Mouse (Mus musculus) midbrain, embryonic 14.5 days (tissue): ENCODE data around the gene Dlg2. TPM values are rescaled to one million over a fixed set of nuclear protein-coding genes. Genes with fewer than 3 reads are reported as not detected.

ENCODE experiments used
- ATAC-seq: fragments of 200-750 bp; cut with Nextera tagmentation; 2 replicates; pipeline ENCODE4 v1.8.0; 2017; ENCODE audit warnings: moderate number of reproducible peaks, moderate library complexity; ENCODE audit not compliant: low FRiP score, low TSS enrichment
- DNase-seq: peaks from one replicate; pipeline ENCODE4 v3.0.0-alpha.2; 2015
- H3K27ac ChIP-seq: fragments of 300-500 bp; sonication (generic); replicated peaks from 2 replicates; pipeline ENCODE4 v1.5.1; 2014; ENCODE audit warnings: mild to moderate bottlenecking, low read depth, low read length, moderate library complexity
- H3K27me3 ChIP-seq: fragments of 300-500 bp; sonication (generic); 2 replicates; pipeline ENCODE4 v1.6.1; 2014; ENCODE audit warnings: low read length, control low read depth, mixed read lengths; ENCODE audit not compliant: control insufficient read depth, insufficient read depth
- H3K36me3 ChIP-seq: fragments of 300-500 bp; sonication (generic); 2 replicates; pipeline ENCODE4 v1.6.1; 2014; ENCODE audit warnings: low read length, control low read depth; ENCODE audit not compliant: control insufficient read depth, insufficient read depth
- H3K4me1 ChIP-seq: fragments of 300-500 bp; sonication (generic); 2 replicates; pipeline ENCODE4 v1.6.1; 2014; ENCODE audit warnings: mild to moderate bottlenecking, antibody characterized with exemption, low read length, control low read depth; ENCODE audit not compliant: control insufficient read depth, insufficient read depth
- H3K4me2 ChIP-seq: fragments of 300-500 bp; sonication (generic); 2 replicates; pipeline ENCODE4 v1.6.1; 2014; ENCODE audit warnings: mild to moderate bottlenecking, low read length, moderate library complexity
- H3K4me3 ChIP-seq: fragments of 300-500 bp; sonication (generic); replicated peaks from 2 replicates; pipeline ENCODE4 v1.5.1; 2014; ENCODE audit warnings: low read depth, low read length
- H3K9ac ChIP-seq: fragments of 300-500 bp; sonication (generic); replicated peaks from 2 replicates; pipeline ENCODE4 v1.6.1; 2014; ENCODE audit warnings: mild to moderate bottlenecking, low read length, moderate library complexity
- H3K9me3 ChIP-seq: fragments of 300-500 bp; sonication (generic); 2 replicates; pipeline ENCODE4 v1.6.1; 2016; ENCODE audit warnings: low read length, control low read depth, mixed read lengths; ENCODE audit not compliant: control insufficient read depth
- WGBS: fragments of 180-500 bp; shearing (Covaris S2); extraction: QIAGEN DNeasy Blood & Tissue Kit; methylation state at CpG from one replicate; pipeline ENCODE4 v1.1.7; 2014; 5-methylcytosine and 5-hydroxymethylcytosine counted together
- polyA plus RNA-seq: library from polyadenylated mRNA; unstranded; fragments of >200 nt; fragmentation: Nextera tagmentation; extraction: Ambion mirVana; gene quantifications from 2 replicates; pipeline ENCODE4 v1.2.1, GENCODE M21; 2014

Dlg2 gene
- polyA plus RNA-seq, 1 experiment from 2014 or later = 19.3 TPM

DNA sequence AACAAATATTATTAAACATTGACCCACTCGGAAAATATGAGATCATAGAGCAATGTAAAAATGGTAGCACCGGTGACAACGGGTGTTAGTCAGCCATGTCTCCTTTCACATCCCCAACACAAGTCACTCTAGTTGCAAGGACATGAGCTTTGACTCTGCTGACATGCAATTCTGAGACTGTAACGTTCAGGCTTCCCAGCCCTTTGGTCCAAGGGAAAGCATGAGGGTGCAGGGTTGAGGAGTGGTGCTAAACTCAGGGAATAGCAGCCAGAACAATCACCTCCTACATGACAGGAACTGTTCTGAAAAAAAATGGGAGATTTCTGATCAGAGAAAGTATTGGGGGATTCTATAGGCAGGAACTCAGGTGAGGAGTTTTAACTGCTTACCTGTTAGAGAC, 1781.7 kb downstream of the Dlg2 start:
- H3K9ac ChIP-seq = no peak overlapping the region
- no peaks in the 10 kb centered on the region for H3K27me3 ChIP-seq
- ATAC-seq (no peak), DNase-seq (no peak)
- no peaks in the 10 kb centered on the region for H3K4me1 ChIP-seq
- 87% methylated on average over 4 of the region's 4 CpGs for WGBS
- no peaks in the 10 kb centered on the region for H3K36me3 ChIP-seq
- no peak overlapping the region for H3K4me2 ChIP-seq
- H3K4me3 ChIP-seq = no peak overlapping the region
- no peak overlapping the region for H3K27ac ChIP-seq
- H3K9me3 ChIP-seq = no peaks in the 10 kb centered on the region

GRCm38 (mm10) chr7:92258701-92259100, 1782.2 kb downstream of the Dlg2 start:
- H3K36me3 ChIP-seq = no peaks in the 10 kb centered on the region
- ATAC-seq (no peak), DNase-seq (no peak)
- no peak overlapping the region for H3K4me3 ChIP-seq
- H3K9me3 ChIP-seq = no peaks in the 10 kb centered on the region
- no peaks in the 10 kb centered on the region for H3K27me3 ChIP-seq
- H3K9ac ChIP-seq = no peak overlapping the region
- H3K4me2 ChIP-seq = no peak overlapping the region
- whole genome bisulfite sequencing = 64% methylated on average over 3 of the region's 3 CpGs
- H3K4me1 ChIP-seq = no peaks in the 10 kb centered on the region
- H3K27ac ChIP-seq = no peak overlapping the region

DNA sequence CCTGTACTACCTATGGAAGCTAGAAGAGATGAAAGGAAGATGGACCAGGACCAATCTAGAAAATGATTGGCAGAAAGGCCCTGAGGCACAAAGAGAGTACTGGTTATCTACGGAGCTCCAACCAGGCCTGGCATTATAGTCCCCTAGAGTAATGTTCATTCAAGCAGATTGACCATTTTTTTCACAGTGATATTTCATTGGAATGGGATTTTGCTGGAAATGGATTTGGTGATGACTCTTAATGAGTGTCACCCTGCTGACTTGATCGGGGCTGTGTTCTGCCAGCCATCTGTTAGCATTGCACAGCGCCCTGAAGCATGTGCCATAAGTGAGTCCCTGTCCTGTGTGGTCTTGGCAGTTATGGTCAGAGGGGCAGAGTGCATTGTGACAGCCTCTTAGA, 1787.9 kb downstream of the Dlg2 start:
- Histone ChIP-seq H3K27me3 (no peaks in the 10 kb centered on the region), H3K27ac (no peak overlapping the region), H3K4me3 (no peak overlapping the region), H3K4me1 (no peaks in the 10 kb centered on the region), H3K36me3 (no peaks in the 10 kb centered on the region), H3K4me2 (no peak overlapping the region), H3K9ac (no peak overlapping the region), H3K9me3 (no peaks in the 10 kb centered on the region)
- 55% methylated on average over 3 of the region's 3 CpGs for WGBS
- ATAC-seq (peak; percentile 46; the same call in 1 of the 2 replicates), DNase-seq (peak; percentile 9)

GRCm38 (mm10) chr7:92264964-92265363, 1788.5 kb downstream of the Dlg2 start:
- DNase-seq (no peak), ATAC-seq (no peak)
- Histone ChIP-seq H3K4me3 (no peak overlapping the region), H3K4me2 (no peak overlapping the region), H3K9ac (no peak overlapping the region), H3K9me3 (no peaks in the 10 kb centered on the region), H3K27me3 (no peaks in the 10 kb centered on the region), H3K36me3 (no peaks in the 10 kb centered on the region), H3K4me1 (no peaks in the 10 kb centered on the region), H3K27ac (no peak overlapping the region)

DNA sequence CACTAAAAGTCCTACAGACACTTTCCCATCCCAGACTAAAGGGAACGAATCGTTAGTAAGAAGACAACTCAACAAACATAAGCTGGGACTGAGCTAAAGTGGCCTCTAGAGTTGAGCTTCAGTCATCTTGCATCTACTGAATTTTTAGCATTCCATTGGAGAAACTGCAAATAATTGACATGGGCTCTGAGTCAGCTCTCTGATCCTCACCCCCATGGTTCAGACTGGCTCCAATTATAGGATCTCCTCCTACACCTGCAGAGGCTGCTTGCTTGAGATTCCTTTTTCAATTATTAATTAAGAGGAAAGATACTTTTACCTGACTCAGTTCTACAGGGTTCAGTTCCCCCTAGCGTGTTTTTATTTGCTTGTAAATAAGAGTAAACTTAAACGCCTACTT, 1798.9 kb downstream of the Dlg2 start:
- 86% methylated on average over 4 of the region's 4 CpGs for WGBS
- no peak for DNase-seq
- no peak overlapping the region for H3K9ac ChIP-seq
- H3K36me3 ChIP-seq = no peaks in the 10 kb centered on the region
- H3K27me3 ChIP-seq = no peaks in the 10 kb centered on the region
- H3K27ac ChIP-seq = no peak overlapping the region
- H3K4me1 ChIP-seq = no peaks in the 10 kb centered on the region
- ATAC-seq = no peak
- no peak overlapping the region for H3K4me2 ChIP-seq
- no peak overlapping the region for H3K4me3 ChIP-seq
- no peaks in the 10 kb centered on the region for H3K9me3 ChIP-seq

GRCm38 (mm10) chr7:92277629-92278028, 1801.2 kb downstream of the Dlg2 start:
- DNase-seq = no peak
- no peaks in the 10 kb centered on the region for H3K9me3 ChIP-seq
- no peak overlapping the region for H3K4me2 ChIP-seq
- no peaks in the 10 kb centered on the region for H3K27me3 ChIP-seq
- no peaks in the 10 kb centered on the region for H3K36me3 ChIP-seq
- no peak overlapping the region for H3K4me3 ChIP-seq
- WGBS = 70% methylated on average over 4 of the region's 4 CpGs
- no peak overlapping the region for H3K9ac ChIP-seq
- no peak for ATAC-seq
- no peak overlapping the region for H3K27ac ChIP-seq
- no peaks in the 10 kb centered on the region for H3K4me1 ChIP-seq

- H3K4me2 ChIP-seq = no peak overlapping the region
- no peak overlapping the region for H3K27ac ChIP-seq
- H3K4me1 ChIP-seq = no peaks in the 10 kb centered on the region
- no peak overlapping the region for H3K4me3 ChIP-seq
- H3K27me3 ChIP-seq = no peaks in the 10 kb centered on the region
- 43% methylated on average over 7 of the region's 7 CpGs for WGBS
- no peaks in the 10 kb centered on the region for H3K9me3 ChIP-seq
- no peaks in the 10 kb centered on the region for H3K36me3 ChIP-seq
- H3K9ac ChIP-seq = no peak overlapping the region
- no peak for ATAC-seq
- peak; percentile 20 for DNase-seq
Measured at GRCm38 (mm10) chr7:92280925-92281324, 1804.5 kb downstream of the Dlg2 start.

DNA sequence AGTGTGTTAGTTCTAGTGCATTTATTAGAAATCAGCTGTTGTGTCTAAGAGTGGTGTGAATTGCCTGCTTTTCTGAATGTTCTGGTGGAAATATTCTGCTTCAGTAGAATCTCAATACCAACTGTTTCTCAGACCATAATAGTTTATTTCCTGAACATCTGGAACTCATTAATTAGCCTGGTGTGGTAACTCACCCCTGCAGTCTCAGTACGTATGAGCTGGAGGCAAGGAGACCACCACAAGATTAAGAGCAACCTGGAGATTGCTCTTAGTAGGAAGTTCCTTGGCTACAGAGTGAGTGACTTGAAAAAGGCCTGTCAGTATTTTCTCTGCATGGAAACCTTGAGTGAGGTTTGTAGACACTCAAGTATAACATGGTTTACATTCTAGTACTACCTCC, 1810.6 kb downstream of the Dlg2 start:
- Histone ChIP-seq H3K36me3 (no peaks in the 10 kb centered on the region), H3K4me1 (no peaks in the 10 kb centered on the region), H3K4me3 (no peak overlapping the region), H3K9ac (no peak overlapping the region), H3K9me3 (no peaks in the 10 kb centered on the region), H3K4me2 (no peak overlapping the region), H3K27ac (no peak overlapping the region), H3K27me3 (no peaks in the 10 kb centered on the region)
- DNase-seq (no peak), ATAC-seq (no peak)
- 79% methylated on average over 1 of the region's 1 CpGs for WGBS

GRCm38 (mm10) chr7:92288814-92289213, 1812.3 kb downstream of the Dlg2 start:
- no peaks in the 10 kb centered on the region for H3K4me1 ChIP-seq
- H3K9me3 ChIP-seq = no peaks in the 10 kb centered on the region
- H3K4me3 ChIP-seq = no peak overlapping the region
- no peak overlapping the region for H3K4me2 ChIP-seq
- DNase-seq = no peak
- WGBS = 95% methylated on average over 3 of the region's 3 CpGs
- H3K27me3 ChIP-seq = no peaks in the 10 kb centered on the region
- no peak overlapping the region for H3K9ac ChIP-seq
- no peak for ATAC-seq
- H3K36me3 ChIP-seq = no peaks in the 10 kb centered on the region
- H3K27ac ChIP-seq = no peak overlapping the region
